Mouse (Mus musculus) cerebellum, adult 2 months (tissue): ENCODE results near the gene Gcnt3. TPM values are rescaled to one million over a fixed set of nuclear protein-coding genes. Genes with fewer than 3 reads are reported as not detected.

ENCODE experiments used
- DNase-seq, 2 experiments: peaks; one replicate each; pipeline ENCODE4 v3.0.0; 2021
- H3K27ac ChIP-seq: fragments of 200-500 bp; 2 replicates; pipeline ENCODE4 v1.5.1; 2012; ENCODE audit warnings: low read length, control low read depth, inconsistent platforms; ENCODE audit not compliant: insufficient read depth
- H3K27me3 ChIP-seq: fragments of 200-500 bp; 2 replicates; pipeline ENCODE4 v1.6.1; 2012; ENCODE audit warnings: inconsistent platforms, mild to moderate bottlenecking, low read length, moderate library complexity; ENCODE audit not compliant: control insufficient read depth, insufficient read depth
- H3K4me1 ChIP-seq: fragments of 200-500 bp; 2 replicates; pipeline ENCODE4 v1.6.1; 2011; ENCODE audit warnings: low read length; ENCODE audit not compliant: control insufficient read depth, insufficient read depth
- H3K4me3 ChIP-seq: fragments of 200-500 bp; replicated peaks from 2 replicates; pipeline ENCODE3; 2011; ENCODE audit warnings: mild to moderate bottlenecking, low read depth, low read length, control low read depth; ENCODE audit not compliant: insufficient read depth
- CTCF ChIP-seq: fragments of 200-500 bp; IDR thresholded peaks from 2 replicates; pipeline ENCODE4 v1.5.1; 2011; ENCODE audit warnings: low read depth, mild to moderate bottlenecking, control low read depth, low read length, moderate library complexity, borderline replicate concordance; ENCODE audit not compliant: insufficient read depth
- POLR2A ChIP-seq: fragments of 200-500 bp; IDR thresholded peaks from 2 replicates; pipeline ENCODE4 v1.6.1; 2011; ENCODE audit warnings: low read length, control low read depth, borderline replicate concordance; ENCODE audit not compliant: insufficient read depth
- WGBS: fragments of 180-500 bp; shearing (Covaris S2); methylation state at CpG from one replicate; pipeline ENCODE4 v1.1.7; 2018; 5-methylcytosine and 5-hydroxymethylcytosine counted together
- polyA plus RNA-seq: library from polyadenylated mRNA; depleted of rRNA; stranded (reverse); fragments of >200 nt; gene quantifications from 2 replicates; pipeline ENCODE4 v1.2.3, GENCODE M21; 2012

The Gcnt3 gene
- polyA plus RNA-seq, 1 experiment: not detected

GRCm38 (mm10) chr9:70080027-70080800 lies 42.3 kb upstream of the Gcnt3 start:
- DNase-seq: no peak
- Histone ChIP-seq H3K4me1 (no peaks in the 10 kb centered on the region), H3K27ac (no peak overlapping the region), H3K4me3 (no peak overlapping the region), H3K27me3 (no peaks in the 10 kb centered on the region; the same call in 1 of the 2 replicates)
- TF ChIP-seq CTCF: no peak
- no peak for TF ChIP-seq POLR2A
- 92% methylated on average over 9 of the region's 9 CpGs for WGBS

DNA sequence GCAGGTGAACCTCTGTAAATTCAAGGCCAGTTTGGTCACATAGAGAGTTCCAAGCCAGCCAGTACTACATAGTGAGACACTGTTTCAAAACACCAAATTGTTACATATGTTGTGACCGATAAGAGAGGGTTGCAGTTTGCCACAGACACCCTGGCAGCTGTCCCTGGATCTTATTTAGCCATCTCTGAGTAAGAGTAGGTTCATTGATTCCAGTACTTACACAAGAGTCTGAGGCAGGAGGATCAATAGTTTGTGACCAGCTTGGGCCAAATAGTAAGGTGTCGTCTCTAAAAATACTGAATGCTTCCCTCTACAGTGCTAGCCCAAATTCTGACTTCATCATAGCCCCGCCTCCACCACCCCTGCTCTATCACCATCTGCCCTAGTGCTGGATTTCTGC lies 40.1 kb upstream of the Gcnt3 start:
- 82% methylated on average over 3 of the region's 3 CpGs for WGBS
- no peak overlapping the region for H3K27ac ChIP-seq
- no peak overlapping the region for H3K4me3 ChIP-seq
- no peak for DNase-seq
- no peak for TF ChIP-seq POLR2A
- TF ChIP-seq CTCF: no peak
- H3K4me1 ChIP-seq: no peaks in the 10 kb centered on the region
- no peaks in the 10 kb centered on the region; the same call in 1 of the 2 replicates for H3K27me3 ChIP-seq

GRCm38 (mm10) chr9:70077170-70077569 lies 39.3 kb upstream of the Gcnt3 start:
- 57% methylated on average over 7 of the region's 7 CpGs for WGBS
- Histone ChIP-seq H3K27me3 (no peaks in the 10 kb centered on the region; the same call in 1 of the 2 replicates), H3K4me1 (no peaks in the 10 kb centered on the region), H3K4me3 (no peak overlapping the region), H3K27ac (no peak overlapping the region)
- no peak for TF ChIP-seq CTCF
- no peak for TF ChIP-seq POLR2A
- no peak for DNase-seq

DNA sequence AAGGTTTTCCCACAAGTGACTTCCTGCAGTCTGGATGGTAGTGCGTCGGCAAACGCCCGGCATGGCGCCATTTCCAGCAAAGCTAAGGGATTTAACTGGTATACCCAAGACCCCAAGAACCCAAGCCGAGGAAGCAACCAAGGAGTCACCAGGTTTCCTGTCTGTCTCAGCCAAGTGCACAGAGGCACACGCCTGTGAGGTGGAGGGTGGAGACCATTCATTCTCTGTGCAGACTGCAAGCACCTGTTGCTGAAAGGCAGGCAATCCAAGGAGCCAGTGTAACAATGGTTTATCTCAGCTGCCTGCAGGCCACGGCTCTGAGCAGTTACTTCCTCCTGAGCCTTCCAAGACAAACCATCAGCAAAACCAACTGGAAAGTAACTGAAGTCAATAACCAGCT lies 34.5 kb upstream of the Gcnt3 start:
- Histone ChIP-seq H3K4me3 (no peak overlapping the region), H3K4me1 (no peaks in the 10 kb centered on the region), H3K27ac (no peak overlapping the region), H3K27me3 (no peaks in the 10 kb centered on the region)
- no peak for DNase-seq
- TF ChIP-seq CTCF (no peak), POLR2A (no peak)
- 86% methylated on average over 8 of the region's 8 CpGs for WGBS

- Histone ChIP-seq H3K27ac (no peak overlapping the region), H3K4me1 (no peaks in the 10 kb centered on the region), H3K27me3 (no peaks in the 10 kb centered on the region), H3K4me3 (no peak overlapping the region)
- no peak for TF ChIP-seq POLR2A
- TF ChIP-seq CTCF: no peak
- WGBS: 25% methylated on average over 8 of the region's 8 CpGs
- DNase-seq: no peak
Measured at GRCm38 (mm10) chr9:70069961-70070435, 32.1 kb upstream of the Gcnt3 start.

- DNase-seq: no peak
- 96% methylated on average over 3 of the region's 3 CpGs for WGBS
- Histone ChIP-seq H3K4me1 (no peaks in the 10 kb centered on the region), H3K27ac (no peak overlapping the region), H3K4me3 (no peak overlapping the region), H3K27me3 (no peaks in the 10 kb centered on the region)
- no peak for TF ChIP-seq CTCF
- TF ChIP-seq POLR2A: no peak
Measured at GRCm38 (mm10) chr9:70067497-70067896, 29.6 kb upstream of the Gcnt3 start.

DNA sequence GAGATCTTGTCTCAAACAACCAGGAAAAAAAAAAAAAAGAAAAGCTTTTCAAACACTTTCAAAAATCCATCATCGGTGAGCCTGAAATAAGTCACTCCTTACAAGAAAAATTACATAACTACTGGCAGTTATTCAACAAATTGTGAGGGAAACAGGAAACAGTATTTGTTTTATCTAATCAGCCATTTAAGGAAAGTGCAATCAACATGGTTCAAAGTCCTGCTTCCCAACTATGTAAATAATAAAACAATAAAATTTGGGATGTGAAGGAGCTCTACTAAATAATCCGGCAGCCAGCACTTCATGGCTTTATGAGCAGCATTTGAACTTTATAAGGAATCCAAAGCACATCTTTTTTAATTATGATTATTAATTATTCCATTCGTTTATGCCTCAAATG lies 24.1 kb upstream of the Gcnt3 start:
- Histone ChIP-seq H3K4me1 (no peaks in the 10 kb centered on the region), H3K27me3 (no peaks in the 10 kb centered on the region), H3K27ac (no peak overlapping the region), H3K4me3 (no peak overlapping the region)
- DNase-seq: no peak
- TF ChIP-seq CTCF (no peak), POLR2A (no peak)
- 89% methylated on average over 3 of the region's 3 CpGs for WGBS

DNA sequence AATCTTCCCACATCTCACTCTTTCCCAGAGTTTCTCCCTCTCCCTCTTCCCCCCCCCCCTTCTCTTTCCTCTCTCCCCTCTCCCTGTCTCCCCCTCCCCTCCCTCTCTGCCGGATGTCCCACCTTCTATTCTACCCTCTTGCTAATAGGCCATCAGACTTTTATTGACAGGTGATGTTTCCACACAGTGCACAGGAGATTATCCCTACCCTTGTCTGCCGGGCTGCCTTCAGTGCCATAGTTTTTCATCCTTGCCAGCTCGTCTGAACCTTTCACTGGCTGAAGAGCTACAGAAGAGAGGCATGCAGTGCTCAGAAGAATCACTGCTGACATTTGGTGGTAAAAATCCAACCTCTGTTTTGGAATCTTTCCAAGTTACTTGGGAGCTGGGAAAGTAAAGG lies 15.5 kb upstream of the Gcnt3 start:
- Histone ChIP-seq H3K4me1 (no peaks in the 10 kb centered on the region), H3K27me3 (no peaks in the 10 kb centered on the region), H3K4me3 (no peak overlapping the region), H3K27ac (no peak overlapping the region)
- WGBS: 20% methylated on average over 3 of the region's 3 CpGs
- no peak for DNase-seq
- TF ChIP-seq POLR2A (no peak), CTCF (no peak)

DNA sequence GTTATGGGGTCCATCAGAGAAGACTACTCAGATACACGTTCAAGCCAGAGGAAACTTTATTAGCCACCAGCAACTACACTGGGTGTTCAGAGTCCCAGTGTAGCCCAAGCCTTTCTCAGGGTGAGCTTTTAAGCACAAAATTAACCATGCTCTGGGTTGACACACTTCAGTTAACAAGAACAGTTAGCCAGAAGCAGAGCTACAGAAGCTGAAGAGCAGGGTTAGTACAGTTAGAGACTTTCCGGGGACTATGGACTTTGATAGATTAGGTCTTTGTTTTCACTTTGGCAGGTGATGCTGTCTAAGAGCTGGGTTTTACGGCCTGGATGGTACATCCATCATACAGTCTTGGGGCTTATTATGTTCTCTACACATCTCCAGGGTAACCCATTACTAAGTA lies 14.8 kb upstream of the Gcnt3 start:
- no peaks in the 10 kb centered on the region for H3K27me3 ChIP-seq
- TF ChIP-seq POLR2A (no peak), CTCF (no peak)
- no peak overlapping the region for H3K4me3 ChIP-seq
- no peak overlapping the region for H3K27ac ChIP-seq
- WGBS: 65% methylated on average over 3 of the region's 3 CpGs
- DNase-seq: no peak
- no peaks in the 10 kb centered on the region for H3K4me1 ChIP-seq
